Mouse (Mus musculus) CH12.LX (cell line): ENCODE measurements around the gene Psmc3ip. TPM values are rescaled to one million over a fixed set of nuclear protein-coding genes. Genes with fewer than 3 reads are reported as not detected.

Source experiments
- DNase-seq: peaks from one replicate; pipeline ENCODE4 v3.0.0-alpha.2; 2013; ENCODE audit errors: extremely low read depth
- H3K27ac ChIP-seq: 2 replicates; pipeline ENCODE4 v1.5.1; 2012; ENCODE audit warnings: low read depth, mild to moderate bottlenecking, control low read depth, moderate library complexity; ENCODE audit not compliant: insufficient read depth
- H3K27me3 ChIP-seq: replicated peaks from 2 replicates; pipeline ENCODE3; 2012; ENCODE audit warnings: inconsistent platforms
- H3K36me3 ChIP-seq, 2 experiments: replicated peaks in 1 of 2; 2 replicates each; pipeline versions ENCODE3 to v1.6.1; 2012; ENCODE audit warnings: inconsistent platforms in 1 of 2, low read length in 1 of 2, mild to moderate bottlenecking in 1 of 2, mixed read lengths in 1 of 2, moderate library complexity in 1 of 2; ENCODE audit not compliant: control insufficient read depth in 1 of 2, insufficient read depth in 1 of 2
- H3K4me1 ChIP-seq, 2 experiments: 2 replicates each; pipeline ENCODE4 v1.6.1; 2012; ENCODE audit warnings: inconsistent platforms in 1 of 2, moderate library complexity in 1 of 2; ENCODE audit not compliant: insufficient read depth in 2 of 2, control insufficient read depth in 1 of 2
- H3K4me2 ChIP-seq: 2 replicates; pipeline ENCODE4 v1.6.1; 2012; ENCODE audit warnings: low read depth, mild to moderate bottlenecking, control low read depth; ENCODE audit not compliant: poor library complexity, insufficient read depth, severe bottlenecking
- H3K4me3 ChIP-seq, 3 experiments: fragments of 150-350 bp in 1 of 3; sonication (generic) in 1 of 3; replicated peaks in 1 of 3; 2 replicates each; pipeline versions ENCODE3 to v1.5.1; 2011 to 2012; ENCODE audit warnings: low read depth in 2 of 3, low read length in 2 of 3, mild to moderate bottlenecking in 2 of 3, moderate library complexity in 2 of 3, control low read depth in 1 of 3, improper control_type of control experiment in 1 of 3, inconsistent platforms in 1 of 3, mixed read lengths in 1 of 3; ENCODE audit not compliant: poor library complexity in 1 of 3
- H3K79me2 ChIP-seq: replicated peaks from 2 replicates; pipeline ENCODE4 v1.6.1; 2012; ENCODE audit warnings: mild to moderate bottlenecking, moderate library complexity; ENCODE audit not compliant: control insufficient read depth, poor library complexity, insufficient read depth, severe bottlenecking; ENCODE audit errors: extremely low read depth
- H3K9ac ChIP-seq: 2 replicates; pipeline ENCODE4 v1.6.1; 2012; ENCODE audit warnings: low read depth, mild to moderate bottlenecking, control low read depth, moderate library complexity; ENCODE audit not compliant: insufficient read depth
- H3K9me3 ChIP-seq: replicated peaks from 2 replicates; pipeline ENCODE3; 2012; ENCODE audit warnings: low read length, inconsistent platforms, mixed read lengths
- CHD1 ChIP-seq: IDR thresholded peaks from 2 replicates; pipeline ENCODE4 v1.6.1; 2012; ENCODE audit warnings: low read depth, low read length, improper control_type of control experiment, inconsistent platforms
- CTCF ChIP-seq, 2 experiments: IDR thresholded peaks in 1 of 2; conservative IDR thresholded peaks in 1 of 2; 2 replicates each; pipeline ENCODE4 v1.5.1; 2011 to 2012; ENCODE audit warnings: low read depth in 2 of 2, low read length in 2 of 2, improper control_type of control experiment in 1 of 2, inconsistent platforms in 1 of 2, mild to moderate bottlenecking in 1 of 2, moderate library complexity in 1 of 2
- ELF1 ChIP-seq: IDR thresholded peaks from 2 replicates; pipeline ENCODE4 v1.6.1; 2014; ENCODE audit warnings: low read depth, mild to moderate bottlenecking, inconsistent platforms, low read length, improper control_type of control experiment
- ETS1 ChIP-seq: conservative IDR thresholded peaks from 2 replicates; pipeline ENCODE4 v1.6.1; 2012; ENCODE audit warnings: low read depth, mild to moderate bottlenecking, inconsistent platforms, low read length, improper control_type of control experiment, moderate library complexity
- HCFC1 ChIP-seq: IDR thresholded peaks from 2 replicates; pipeline ENCODE4 v1.6.1; 2012; ENCODE audit warnings: low read depth, mild to moderate bottlenecking, inconsistent platforms, low read length, improper control_type of control experiment
- IRF4 ChIP-seq: IDR thresholded peaks from 2 replicates; pipeline ENCODE4 v1.6.1; 2014; ENCODE audit warnings: low read depth, mild to moderate bottlenecking, inconsistent platforms, low read length, improper control_type of control experiment
- JUND ChIP-seq: conservative IDR thresholded peaks from 2 replicates; pipeline ENCODE4 v1.6.1; 2011; ENCODE audit warnings: low read depth, low read length, improper control_type of control experiment
- KAT2A ChIP-seq: IDR thresholded peaks from 2 replicates; pipeline ENCODE4 v1.6.1; 2012; ENCODE audit warnings: low read length, improper control_type of control experiment, inconsistent platforms; ENCODE audit not compliant: insufficient replicate concordance
- MAZ ChIP-seq: IDR thresholded peaks from 2 replicates; pipeline ENCODE4 v1.6.1; 2012; ENCODE audit warnings: low read depth, mild to moderate bottlenecking, inconsistent platforms, low read length, improper control_type of control experiment, moderate library complexity
- NRF1 ChIP-seq: IDR thresholded peaks from 2 replicates; pipeline ENCODE4 v1.6.1; 2014; ENCODE audit warnings: low read depth, mild to moderate bottlenecking, inconsistent platforms, low read length, improper control_type of control experiment, moderate library complexity
- POLR2A ChIP-seq: IDR thresholded peaks from 2 replicates; pipeline ENCODE4 v1.6.1; 2011; ENCODE audit warnings: low read depth, mild to moderate bottlenecking, improper control_type of control experiment, low read length
- POLR2AphosphoS2 ChIP-seq: IDR thresholded peaks from 2 replicates; pipeline ENCODE4 v1.6.1; 2011; ENCODE audit warnings: low read depth, low read length, improper control_type of control experiment
- RAD21 ChIP-seq: IDR thresholded peaks from 2 replicates; pipeline ENCODE4 v1.6.1; 2011; ENCODE audit warnings: low read depth, mild to moderate bottlenecking, low read length, improper control_type of control experiment, moderate library complexity
- RCOR1 ChIP-seq: conservative IDR thresholded peaks from 2 replicates; pipeline ENCODE4 v1.6.1; 2012; ENCODE audit warnings: low read depth, mild to moderate bottlenecking, inconsistent platforms, low read length, improper control_type of control experiment
- SMC3 ChIP-seq: IDR thresholded peaks from 2 replicates; pipeline ENCODE4 v1.6.1; 2011; ENCODE audit warnings: low read depth, low read length, improper control_type of control experiment
- USF1 ChIP-seq: IDR thresholded peaks from 2 replicates; pipeline ENCODE4 v1.6.1; 2014; ENCODE audit warnings: low read depth, mild to moderate bottlenecking, inconsistent platforms, low read length, improper control_type of control experiment
- ZC3H11A ChIP-seq: IDR thresholded peaks from 2 replicates; pipeline ENCODE4 v1.6.1; 2012; ENCODE audit warnings: low read depth, mild to moderate bottlenecking, inconsistent platforms, low read length, improper control_type of control experiment
- ZKSCAN1 ChIP-seq: IDR thresholded peaks from 2 replicates; pipeline ENCODE4 v1.6.1; 2012; ENCODE audit warnings: low read depth, inconsistent platforms, low read length, improper control_type of control experiment, borderline replicate concordance
- ZMIZ1 ChIP-seq: IDR thresholded peaks from 2 replicates; pipeline ENCODE4 v1.6.1; 2012; ENCODE audit warnings: low read depth, mild to moderate bottlenecking, inconsistent platforms, low read length, improper control_type of control experiment
- ZNF384 ChIP-seq: IDR thresholded peaks from 2 replicates; pipeline ENCODE4 v1.6.1; 2012; ENCODE audit warnings: low read depth, low read length, improper control_type of control experiment, inconsistent platforms
- dilution Hi-C: fragments of 300-500 bp; cut with MboI; formaldehyde crosslinking; loops from 2 replicates; pipeline ENCODE4 v1.14.3; 2020; ENCODE audit warnings: low sequenced_read_pairs; ENCODE audit not compliant: extremely low pct_unique_long_range_greater_than_20kb, extremely low pct_ligation_motif_present
- in situ Hi-C: fragments of 300-500 bp; cut with MboI; formaldehyde crosslinking; loops from 3 replicates; pipeline ENCODE4 v1.14.3; 2019; ENCODE audit warnings: low sequenced_read_pairs, low pct_ligation_motif_present, low pct_unique_long_range_greater_than_20kb, mixed read lengths
- polyA plus RNA-seq: library from polyadenylated mRNA; unstranded; fragments of >175 nt; gene quantifications from 2 replicates; pipeline ENCODE4 v1.2.1, GENCODE M21; 2012; ENCODE audit warnings: low read depth; ENCODE audit not compliant: insufficient read length
- total RNA-seq, 2 experiments: library from RNA; depleted of rRNA; stranded (reverse); fragments of 300-350 nt in 1 of 2; fragments of >200 nt in 1 of 2; gene quantifications; 2 replicates each; pipeline ENCODE4 v1.2.3; 2012 to 2014

The Psmc3ip gene
- total and polyA plus RNA-seq, 3 experiments, result 63.7 to 89.9 (median 85.9) TPM

GRCm38 (mm10) chr11:101063676-101064327 lies 31.4 kb downstream of the Psmc3ip start:
- Histone ChIP-seq H3K27me3 (peaks cover 2% of the 10 kb centered on the region), H3K27ac (no peak overlapping the region), H3K4me2 (no peak overlapping the region), H3K9me3 (no peaks in the 10 kb centered on the region), H3K4me3 (no peak overlapping the region)
- in situ Hi-C loops (no loop called here), dilution Hi-C loops (no loop called here)
- DNase-seq, result no peak
- no peak for TF ChIP-seq POLR2A
- no peak for TF ChIP-seq MAZ
- TF ChIP-seq RAD21, result no peak
- TF ChIP-seq ELF1, result no peak
- TF ChIP-seq, all 38 proteins: peak for 0
- no peaks in the 10 kb centered on the region for H3K79me2 ChIP-seq
- H3K9ac ChIP-seq, result no peak overlapping the region
- H3K36me3 ChIP-seq, result peaks cover 38 to 59% of the 10 kb centered on the region in 2 experiments
- peaks cover 13 to 31% of the 10 kb centered on the region in 2 experiments for H3K4me1 ChIP-seq

- TF ChIP-seq ETS1 (no peak), SMC3 (no peak), NRF1 (no peak), ZNF384 (no peak), ZMIZ1 (no peak), IRF4 (no peak), RCOR1 (no peak), CHD1 (no peak), ZKSCAN1 (no peak), JUND (no peak), ZC3H11A (no peak), HCFC1 (no peak), RAD21 (no peak), USF1 (no peak), CTCF (conservative IDR thresholded peaks at IDR 0.05 in 1 of 2, IDR thresholded peaks at IDR 0.05 in 1 of 2; ENCODE audit: low read depth in 2 of 2, low read length in 2 of 2) (no peak), POLR2AphosphoS2 (no peak), KAT2A (no peak)
- no peak overlapping the region for H3K4me3 ChIP-seq
Observed at GRCm38 (mm10) chr11:101062971-101063675, 32.1 kb downstream of the Psmc3ip start.

More at GRCm38 (mm10) chr11:101062971-101063675, 32.1 kb downstream of the Psmc3ip start:
- Histone ChIP-seq H3K36me3 (peaks cover 44 to 65% of the 10 kb centered on the region in 2 experiments), H3K27ac (no peak overlapping the region), H3K9me3 (no peaks in the 10 kb centered on the region), H3K9ac (no peak overlapping the region), H3K27me3 (peaks cover under 1% of the 10 kb centered on the region), H3K4me2 (no peak overlapping the region), H3K4me1 (peaks cover 13 to 38% of the 10 kb centered on the region in 2 experiments), H3K79me2 (no peaks in the 10 kb centered on the region)
- dilution Hi-C loops (no loop called here), in situ Hi-C loops (no loop called here)
- DNase-seq, result no peak
